Mouse (Mus musculus) hindbrain, embryonic 14.5 days (tissue): ENCODE data around the gene Ankrd52. TPM values are rescaled to one million over a fixed set of nuclear protein-coding genes. Genes with fewer than 3 reads are reported as not detected.

Source experiments
- ATAC-seq: fragments of 200-750 bp; cut with Nextera tagmentation; 2 replicates; pipeline ENCODE4 v1.8.0; 2017; ENCODE audit warnings: moderate number of reproducible peaks, mild to moderate bottlenecking, moderate TSS enrichment, moderate library complexity; ENCODE audit not compliant: low FRiP score
- DNase-seq: peaks from one replicate; pipeline ENCODE4 v3.0.0-alpha.2; 2015; ENCODE audit warnings: low spot score
- H3K27ac ChIP-seq: fragments of 300-500 bp; sonication (generic); 2 replicates; pipeline ENCODE4 v1.5.1; 2014; ENCODE audit warnings: mild to moderate bottlenecking, moderate library complexity
- H3K27me3 ChIP-seq: fragments of 300-500 bp; sonication (generic); 2 replicates; pipeline ENCODE4 v1.6.1; 2014; ENCODE audit warnings: mild to moderate bottlenecking, low read length, mixed read lengths; ENCODE audit not compliant: control insufficient read depth, insufficient read depth
- H3K36me3 ChIP-seq: fragments of 300-500 bp; sonication (generic); replicated peaks from 2 replicates; pipeline ENCODE4 v1.6.1; 2014; ENCODE audit not compliant: control insufficient read depth, insufficient read depth
- H3K4me1 ChIP-seq: fragments of 300-500 bp; sonication (generic); replicated peaks from 2 replicates; pipeline ENCODE4 v1.6.1; 2014; ENCODE audit warnings: antibody characterized with exemption, low read length, mixed read lengths; ENCODE audit not compliant: control insufficient read depth, insufficient read depth
- H3K4me2 ChIP-seq: fragments of 300-500 bp; sonication (generic); replicated peaks from 2 replicates; pipeline ENCODE4 v1.6.1; 2014; ENCODE audit warnings: mild to moderate bottlenecking, moderate library complexity
- H3K4me3 ChIP-seq: fragments of 300-500 bp; sonication (generic); replicated peaks from 2 replicates; pipeline ENCODE4 v1.5.1; 2014; ENCODE audit warnings: mild to moderate bottlenecking, low read length
- H3K9ac ChIP-seq: fragments of 300-500 bp; sonication (generic); 2 replicates; pipeline ENCODE4 v1.6.1; 2014
- H3K9me3 ChIP-seq: fragments of 300-500 bp; sonication (generic); 2 replicates; pipeline ENCODE4 v1.6.1; 2016; ENCODE audit warnings: low read length; ENCODE audit not compliant: control insufficient read depth
- WGBS: fragments of 180-500 bp; shearing (Covaris S2); extraction: QIAGEN DNeasy Blood & Tissue Kit; methylation state at CpG from one replicate; pipeline ENCODE4 v1.1.7; 2014; 5-methylcytosine and 5-hydroxymethylcytosine counted together
- polyA plus RNA-seq: library from polyadenylated mRNA; unstranded; fragments of >200 nt; fragmentation: Nextera tagmentation; extraction: Ambion mirVana; gene quantifications from 2 replicates; pipeline ENCODE4 v1.2.1, GENCODE M21; 2014

Gene Ankrd52
- polyA plus RNA-seq, 1 experiment from 2014 or later, result 13.0 TPM

- peaks cover 13% of the 10 kb centered on the region for H3K4me1 ChIP-seq
- ATAC-seq (no peak), DNase-seq (no peak)
- H3K9ac ChIP-seq, result 0 out of 2 replicates have a peak overlapping the region, but pooled peaks have one; percentile 86
- H3K27ac ChIP-seq, result no peak overlapping the region
- WGBS, result 71% methylated on average over 2 of the region's 2 CpGs
- H3K27me3 ChIP-seq, result no peaks in the 10 kb centered on the region
- 0 out of 2 replicates have a peak, but pooled peaks cover 3% of the 10 kb centered on the region for H3K36me3 ChIP-seq
- H3K4me3 ChIP-seq, result peak overlapping the region; percentile 74
- peak overlapping the region; percentile 63 for H3K4me2 ChIP-seq
- H3K9me3 ChIP-seq, result no peaks in the 10 kb centered on the region
Measured at GRCm38 (mm10) chr10:128338948-128339347, 38.0 kb upstream of the Ankrd52 start.

- no peak for DNase-seq
- no peaks in the 10 kb centered on the region for H3K9me3 ChIP-seq
- WGBS, result 83% methylated on average over 2 of the region's 2 CpGs
- peaks cover 16% of the 10 kb centered on the region for H3K4me1 ChIP-seq
- H3K4me3 ChIP-seq, result no peak overlapping the region
- no peak overlapping the region for H3K27ac ChIP-seq
- H3K9ac ChIP-seq, result no peak overlapping the region
- H3K36me3 ChIP-seq, result 0 out of 2 replicates have a peak, but pooled peaks cover 3% of the 10 kb centered on the region
- no peaks in the 10 kb centered on the region for H3K27me3 ChIP-seq
- ATAC-seq, result no peak
- no peak overlapping the region for H3K4me2 ChIP-seq
Measured at GRCm38 (mm10) chr10:128340257-128340656, 36.7 kb upstream of the Ankrd52 start.

GRCm38 (mm10) chr10:128343436-128343835 lies 33.5 kb upstream of the Ankrd52 start:
- no peak overlapping the region for H3K9ac ChIP-seq
- H3K9me3 ChIP-seq, result no peaks in the 10 kb centered on the region
- no peak for DNase-seq
- no peak overlapping the region for H3K4me2 ChIP-seq
- no peak overlapping the region for H3K27ac ChIP-seq
- 81% methylated on average over 1 of the region's 1 CpGs for WGBS
- H3K4me1 ChIP-seq, result peaks cover 14% of the 10 kb centered on the region
- no peaks in the 10 kb centered on the region for H3K27me3 ChIP-seq
- ATAC-seq, result no peak
- H3K36me3 ChIP-seq, result 0 out of 2 replicates have a peak, but pooled peaks cover 3% of the 10 kb centered on the region
- H3K4me3 ChIP-seq, result no peak overlapping the region

- ATAC-seq (peak; percentile 66; the same call in 1 of the 2 replicates), DNase-seq (peak; percentile 56)
- H3K27ac ChIP-seq, result peak overlapping the region; percentile 54
- WGBS, result 60% methylated on average over 7 of the region's 7 CpGs
- H3K9ac ChIP-seq, result no peak overlapping the region
- H3K4me3 ChIP-seq, result no peak overlapping the region
- peaks cover 4% of the 10 kb centered on the region; the same call in 1 of the 2 replicates for H3K4me1 ChIP-seq
- H3K9me3 ChIP-seq, result no peaks in the 10 kb centered on the region
- no peak overlapping the region for H3K4me2 ChIP-seq
- H3K36me3 ChIP-seq, result peaks cover 5% of the 10 kb centered on the region
- H3K27me3 ChIP-seq, result no peaks in the 10 kb centered on the region
Measured at GRCm38 (mm10) chr10:128344568-128345275, 32.2 kb upstream of the Ankrd52 start.

- WGBS, result 95% methylated on average over 8 of the region's 8 CpGs
- ATAC-seq (no peak), DNase-seq (no peak)
- no peaks in the 10 kb centered on the region for H3K9me3 ChIP-seq
- H3K4me2 ChIP-seq, result no peak overlapping the region
- peaks cover 4% of the 10 kb centered on the region; the same call in 1 of the 2 replicates for H3K4me1 ChIP-seq
- peaks cover 30% of the 10 kb centered on the region for H3K36me3 ChIP-seq
- H3K27me3 ChIP-seq, result no peaks in the 10 kb centered on the region
- H3K4me3 ChIP-seq, result no peak overlapping the region
- H3K9ac ChIP-seq, result no peak overlapping the region
- no peak overlapping the region for H3K27ac ChIP-seq
Measured at GRCm38 (mm10) chr10:128347541-128347940, 29.4 kb upstream of the Ankrd52 start.

- H3K4me3 ChIP-seq, result no peak overlapping the region
- no peaks in the 10 kb centered on the region for H3K27me3 ChIP-seq
- H3K36me3 ChIP-seq, result peaks cover 98% of the 10 kb centered on the region
- no peak overlapping the region for H3K27ac ChIP-seq
- H3K4me2 ChIP-seq, result no peak overlapping the region
- H3K4me1 ChIP-seq, result no peaks in the 10 kb centered on the region
- H3K9ac ChIP-seq, result no peak overlapping the region
- peak; percentile 66 for DNase-seq
- WGBS, result 46% methylated on average over 2 of the region's 2 CpGs
- no peaks in the 10 kb centered on the region for H3K9me3 ChIP-seq
- ATAC-seq, result no peak
Measured at GRCm38 (mm10) chr10:128358796-128359195, 18.1 kb upstream of the Ankrd52 start.

- H3K27ac ChIP-seq, result no peak overlapping the region
- no peaks in the 10 kb centered on the region for H3K4me1 ChIP-seq
- no peaks in the 10 kb centered on the region for H3K9me3 ChIP-seq
- H3K4me2 ChIP-seq, result no peak overlapping the region
- peaks cover 96% of the 10 kb centered on the region for H3K36me3 ChIP-seq
- no peak overlapping the region for H3K9ac ChIP-seq
- 95% methylated on average over 6 of the region's 6 CpGs for WGBS
- no peaks in the 10 kb centered on the region for H3K27me3 ChIP-seq
- ATAC-seq (no peak), DNase-seq (no peak)
- no peak overlapping the region for H3K4me3 ChIP-seq
Measured at GRCm38 (mm10) chr10:128359226-128359625, 17.7 kb upstream of the Ankrd52 start.

GRCm38 (mm10) chr10:128361836-128362235 lies 15.1 kb upstream of the Ankrd52 start:
- H3K36me3 ChIP-seq, result peaks cover 86% of the 10 kb centered on the region
- H3K27me3 ChIP-seq, result no peaks in the 10 kb centered on the region
- H3K9ac ChIP-seq, result no peak overlapping the region
- H3K4me3 ChIP-seq, result no peak overlapping the region
- no peaks in the 10 kb centered on the region for H3K4me1 ChIP-seq
- 95% methylated on average over 6 of the region's 6 CpGs for WGBS
- H3K27ac ChIP-seq, result no peak overlapping the region
- no peak for ATAC-seq
- no peak overlapping the region for H3K4me2 ChIP-seq
- no peak for DNase-seq
- H3K9me3 ChIP-seq, result no peaks in the 10 kb centered on the region

GRCm38 (mm10) chr10:128362568-128362967 lies 14.3 kb upstream of the Ankrd52 start:
- H3K27me3 ChIP-seq, result no peaks in the 10 kb centered on the region
- H3K36me3 ChIP-seq, result peaks cover 81% of the 10 kb centered on the region
- WGBS, result 52% methylated on average over 3 of the region's 3 CpGs

More at GRCm38 (mm10) chr10:128362568-128362967, 14.3 kb upstream of the Ankrd52 start:
- Histone ChIP-seq H3K4me2 (no peak overlapping the region), H3K9ac (no peak overlapping the region), H3K9me3 (no peaks in the 10 kb centered on the region), H3K27ac (no peak overlapping the region), H3K4me3 (no peak overlapping the region), H3K4me1 (peaks cover 4% of the 10 kb centered on the region)
- peak; percentile 74 for DNase-seq
- ATAC-seq, result no peak
